In the genomic region with DNA sequence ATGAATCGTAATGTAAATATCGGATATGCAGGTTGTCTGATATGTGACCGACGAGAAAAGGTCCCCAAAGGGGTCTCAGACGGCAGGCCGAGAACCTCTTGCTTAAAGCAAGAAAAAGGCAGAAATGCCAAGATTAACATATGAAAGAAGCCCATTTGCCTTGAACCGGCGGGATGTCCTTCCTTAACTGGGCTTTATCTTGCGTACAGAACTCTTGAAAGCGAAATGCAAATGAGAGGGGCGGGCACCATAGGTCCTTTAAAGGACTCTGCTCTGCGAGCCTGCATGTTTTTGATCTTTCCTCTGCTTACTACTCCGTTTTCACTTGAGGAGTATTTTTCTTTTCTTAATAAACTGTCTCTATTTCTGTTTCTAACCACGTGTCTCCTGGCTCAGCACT, we compare ENCODE assay signal across 9 mouse cellular contexts. TPM values are rescaled to one million over a fixed set of nuclear protein-coding genes. Genes with fewer than 3 reads are reported as not detected.
DNase-seq lines count a peak whose midpoint lies in the region; ATAC-seq and TF ChIP-seq lines count a peak whose summit lies in the region.
"Had no signal": no experiment of that assay in that cellular context is flagged by ENCODE, and none has a peak within 500 bp of the region (broad histone marks: within the 10 kb centered on the region; RNA-seq: fewer than 3 reads in every experiment).

No protein-coding gene starts in this region.

- intact Hi-C loops in left cerebral cortex, postnatal 25 days (cut with DNase I): no loop called here

- DNase-seq in kidney, adult 2 months: no peak
- no peak for DNase-seq in embryonic facial prominence, embryonic 11.5 days (ENCODE audit: low spot score)
- no peak for DNase-seq in midbrain, postnatal 0 days (ENCODE audit: low spot score)
- DNase-seq in natural killer cell, adult 2 months (ENCODE audit: low spot score in 2 of 2): no peak
- DNase-seq in Muller cell, postnatal 12 days (ENCODE audit: inconsistent ontology term): no peak
- DNase-seq in left cerebral cortex, postnatal 25 days (ENCODE audit: low spot score in 2 of 2): no peak

- no peak for TF ChIP-seq POLR2A in kidney, adult 2 months (IDR thresholded peaks at IDR 0.05; ENCODE audit: low read depth, low read length)

- H3K9ac ChIP-seq in kidney, embryonic 14.5 days (ENCODE audit: low read depth, low read length): no peak overlapping the region
- H3K9ac ChIP-seq in embryonic facial prominence, embryonic 11.5 days (replicated peaks; ENCODE audit: low read length): no peak overlapping the region
- H3K9ac ChIP-seq in intestine, embryonic 15.5 days: no peak overlapping the region
- no peak overlapping the region for H3K9ac ChIP-seq in midbrain, postnatal 0 days (replicated peaks; ENCODE audit: low read length, poor library complexity, severe bottlenecking)

- whole genome bisulfite sequencing in kidney, embryonic 14.5 days: 8% methylated on average over 14 of the region's 14 CpGs
- 23% methylated on average over 14 of the region's 14 CpGs for WGBS in kidney, adult 2 months
- 8% methylated on average over 14 of the region's 14 CpGs for WGBS in embryonic facial prominence, embryonic 11.5 days
- 14% methylated on average over 14 of the region's 14 CpGs for WGBS in intestine, embryonic 15.5 days
- 6% methylated on average over 14 of the region's 14 CpGs for WGBS in midbrain, postnatal 0 days

- no peaks in the 10 kb centered on the region for H3K36me3 ChIP-seq in kidney, embryonic 14.5 days (ENCODE audit: control insufficient read depth, insufficient read depth, low read length)
- no peaks in the 10 kb centered on the region for H3K36me3 ChIP-seq in kidney, adult 2 months (ENCODE audit: control insufficient read depth, insufficient read depth, low read length)
- no peaks in the 10 kb centered on the region for H3K36me3 ChIP-seq in embryonic facial prominence, embryonic 11.5 days (replicated peaks; ENCODE audit: control insufficient read depth, insufficient read depth, low read depth, low read length)
- H3K36me3 ChIP-seq in intestine, embryonic 15.5 days: no peaks in the 10 kb centered on the region
- H3K36me3 ChIP-seq in midbrain, postnatal 0 days (ENCODE audit: insufficient read depth, low read length): no peaks in the 10 kb centered on the region

- H3K27ac ChIP-seq in kidney, embryonic 14.5 days (ENCODE audit: low read depth, low read length): no peak overlapping the region
- H3K27ac ChIP-seq in kidney, adult 2 months (ENCODE audit: insufficient read depth, low read depth, low read length): no peak overlapping the region
- H3K27ac ChIP-seq in embryonic facial prominence, embryonic 11.5 days (replicated peaks; ENCODE audit: low read depth, low read length): no peak overlapping the region
- no peak overlapping the region for H3K27ac ChIP-seq in intestine, embryonic 15.5 days
- H3K27ac ChIP-seq in midbrain, postnatal 0 days (ENCODE audit: low read depth, low read length): no peak overlapping the region

- H3K4me2 ChIP-seq in kidney, embryonic 14.5 days (replicated peaks; ENCODE audit: low read depth, low read length): peak overlapping the region; percentile 46
- H3K4me2 ChIP-seq in embryonic facial prominence, embryonic 11.5 days (ENCODE audit: low read depth, low read length): no peak overlapping the region; the same call in 1 of the 2 replicates
- peak overlapping the region; percentile 56 for H3K4me2 ChIP-seq in intestine, embryonic 15.5 days (replicated peaks)
- peak overlapping the region; percentile 38 for H3K4me2 ChIP-seq in midbrain, postnatal 0 days (ENCODE audit: low read depth, low read length, poor library complexity, severe bottlenecking)

- no peak for TF ChIP-seq CTCF in kidney, adult 2 months (conservative IDR thresholded peaks at IDR 0.05; ENCODE audit: insufficient read depth, insufficient read length, low read depth, low read length)
- TF ChIP-seq CTCF in midbrain, postnatal 0 days (IDR thresholded peaks at IDR 0.05): no peak

- ATAC-seq in kidney, embryonic 14.5 days (ENCODE audit: low FRiP score, low TSS enrichment): no peak
- no peak for ATAC-seq in embryonic facial prominence, embryonic 11.5 days (replicated peaks; ENCODE audit: insufficient number of reproducible peaks, low FRiP score, low TSS enrichment, low read depth)
- ATAC-seq in intestine, embryonic 15.5 days: no peak
- ATAC-seq in midbrain, postnatal 0 days (ENCODE audit: low FRiP score): no peak

- H3K4me3 ChIP-seq in kidney, embryonic 14.5 days (ENCODE audit: low read length): peak overlapping the region; percentile 17; the same call in 1 of the 2 replicates
- H3K4me3 ChIP-seq in kidney, adult 2 months (ENCODE audit: insufficient read depth, low read depth, low read length): no peak overlapping the region
- H3K4me3 ChIP-seq in embryonic facial prominence, embryonic 11.5 days (ENCODE audit: low read depth, low read length): peak overlapping the region; percentile 16; the same call in 1 of the 2 replicates
- peak overlapping the region; percentile 26 for H3K4me3 ChIP-seq in intestine, embryonic 15.5 days (replicated peaks)
- 0 out of 2 replicates have a peak overlapping the region, but pooled peaks have one; percentile 0 for H3K4me3 ChIP-seq in midbrain, postnatal 0 days (ENCODE audit: low read depth, low read length)

- 0 out of 2 replicates have a peak, but pooled peaks cover 2% of the 10 kb centered on the region for H3K4me1 ChIP-seq in kidney, embryonic 14.5 days (ENCODE audit: control insufficient read depth, insufficient read depth, low read length)
- peaks cover 6% of the 10 kb centered on the region for H3K4me1 ChIP-seq in kidney, adult 2 months (ENCODE audit: control insufficient read depth, insufficient read depth, low read length)
- no peaks in the 10 kb centered on the region for H3K4me1 ChIP-seq in embryonic facial prominence, embryonic 11.5 days (ENCODE audit: control insufficient read depth, insufficient read depth, low read length)
- no peaks in the 10 kb centered on the region for H3K4me1 ChIP-seq in intestine, embryonic 15.5 days (replicated peaks)
- H3K4me1 ChIP-seq in midbrain, postnatal 0 days (ENCODE audit: insufficient read depth, low read length): no peaks in the 10 kb centered on the region

- H3K9me3 ChIP-seq in kidney, embryonic 14.5 days (ENCODE audit: control insufficient read depth, low read length): no peaks in the 10 kb centered on the region
- no peaks in the 10 kb centered on the region for H3K9me3 ChIP-seq in embryonic facial prominence, embryonic 11.5 days (replicated peaks; ENCODE audit: control insufficient read depth, low read length)
- H3K9me3 ChIP-seq in intestine, embryonic 15.5 days: no peaks in the 10 kb centered on the region
- H3K9me3 ChIP-seq in midbrain, postnatal 0 days (ENCODE audit: low read length): no peaks in the 10 kb centered on the region

- H3K27me3 ChIP-seq in kidney, embryonic 14.5 days (ENCODE audit: control insufficient read depth, insufficient read depth, low read length): no peaks in the 10 kb centered on the region
- H3K27me3 ChIP-seq in kidney, adult 2 months (replicated peaks; ENCODE audit: control insufficient read depth, insufficient read depth, low read length): no peaks in the 10 kb centered on the region
- H3K27me3 ChIP-seq in embryonic facial prominence, embryonic 11.5 days (ENCODE audit: control insufficient read depth, insufficient read depth, low read length): no peaks in the 10 kb centered on the region
- H3K27me3 ChIP-seq in intestine, embryonic 15.5 days (replicated peaks): no peaks in the 10 kb centered on the region
- H3K27me3 ChIP-seq in midbrain, postnatal 0 days (ENCODE audit: insufficient read depth, low read length): no peaks in the 10 kb centered on the region

RNA-seq across cellular contexts. Expression of a gene that starts 3.3 kb away (rescaled TPM):
- polyA plus RNA-seq in kidney, embryonic 14.5 days (2014; fragmentation: Nextera tagmentation; extraction: Ambion mirVana): 0.31 and 0.87 TPM in 2 replicates
- not detected in 2 replicates for polyA plus RNA-seq in kidney, adult 2 months (2012; rRNA removed)
- polyA plus RNA-seq in embryonic facial prominence, embryonic 11.5 days (2014; fragmentation: Nextera tagmentation; extraction: Ambion mirVana): 1.1 and 1.4 TPM in 2 replicates
- polyA plus RNA-seq in intestine, embryonic 15.5 days (2015; fragmentation: Nextera tagmentation; extraction: Ambion mirVana): 0.16 and 0.23 TPM in 2 replicates
- 0.16 TPM in 1 of 2 replicates, not detected in the other for total RNA-seq in midbrain, postnatal 0 days (2014; rRNA removed)
- polyA plus RNA-seq in midbrain, postnatal 0 days (2015; fragmentation: Nextera tagmentation; extraction: Ambion mirVana): not detected in 2 replicates
- total RNA-seq in left cerebral cortex, postnatal 25 days (2021): 1 to 10 TPM; 1.1 to 1.3 TPM

RNA-seq across cellular contexts. Expression of a gene that starts 26.3 kb away (rescaled TPM):
- 0.09 TPM in 2 replicates for polyA plus RNA-seq in kidney, embryonic 14.5 days (2014; fragmentation: Nextera tagmentation; extraction: Ambion mirVana)
- not detected in 2 replicates for polyA plus RNA-seq in kidney, adult 2 months (2012; rRNA removed)
- polyA plus RNA-seq in embryonic facial prominence, embryonic 11.5 days (2014; fragmentation: Nextera tagmentation; extraction: Ambion mirVana): 0.24 and 0.35 TPM in 2 replicates
- 0.08 and 0.11 TPM in 2 replicates for polyA plus RNA-seq in intestine, embryonic 15.5 days (2015; fragmentation: Nextera tagmentation; extraction: Ambion mirVana)
- 0.05 TPM in 1 of 2 replicates, not detected in the other for total RNA-seq in midbrain, postnatal 0 days (2014; rRNA removed)
- 0.04 and 0.07 TPM in 2 replicates for polyA plus RNA-seq in midbrain, postnatal 0 days (2015; fragmentation: Nextera tagmentation; extraction: Ambion mirVana)
- not detected for total RNA-seq in left cerebral cortex, postnatal 25 days (2021)
- total RNA-seq: layer of hippocampus, postnatal 14 days had no signal

RNA-seq across cellular contexts. Expression of a gene that starts 38.9 kb away (rescaled TPM):
- polyA plus RNA-seq in kidney, embryonic 14.5 days (2014; fragmentation: Nextera tagmentation; extraction: Ambion mirVana): 6.1 and 9.9 TPM in 2 replicates
- 44.7 and 57.5 TPM in 2 replicates for polyA plus RNA-seq in kidney, adult 2 months (2012; rRNA removed)
- polyA plus RNA-seq in embryonic facial prominence, embryonic 11.5 days (2014; fragmentation: Nextera tagmentation; extraction: Ambion mirVana): 3.5 and 5.0 TPM in 2 replicates
- polyA plus RNA-seq in intestine, embryonic 15.5 days (2015; fragmentation: Nextera tagmentation; extraction: Ambion mirVana): 4.6 and 4.8 TPM in 2 replicates
- 1,176 and 1,474 TPM in 2 replicates for total RNA-seq in midbrain, postnatal 0 days (2014; rRNA removed)
- polyA plus RNA-seq in midbrain, postnatal 0 days (2015; fragmentation: Nextera tagmentation; extraction: Ambion mirVana): 3.9 and 4.0 TPM in 2 replicates
- 100 to 1,000 TPM; 300 to 349 TPM for total RNA-seq in left cerebral cortex, postnatal 25 days (2021)

RNA-seq across cellular contexts. Expression of a gene that starts 41.7 kb away (rescaled TPM):
- polyA plus RNA-seq in kidney, embryonic 14.5 days (2014; fragmentation: Nextera tagmentation; extraction: Ambion mirVana): 13.8 and 28.7 TPM in 2 replicates
- 4.3 and 8.0 TPM in 2 replicates for polyA plus RNA-seq in kidney, adult 2 months (2012; rRNA removed)
- polyA plus RNA-seq in embryonic facial prominence, embryonic 11.5 days (2014; fragmentation: Nextera tagmentation; extraction: Ambion mirVana): 7.8 and 7.9 TPM in 2 replicates
- 6.7 TPM in 1 of 2 replicates, not detected in the other for polyA plus RNA-seq in intestine, embryonic 15.5 days (2015; fragmentation: Nextera tagmentation; extraction: Ambion mirVana)
- 52.3 and 293 TPM in 2 replicates for total RNA-seq in midbrain, postnatal 0 days (2014; rRNA removed)
- 0.54 and 1.5 TPM in 2 replicates for polyA plus RNA-seq in midbrain, postnatal 0 days (2015; fragmentation: Nextera tagmentation; extraction: Ambion mirVana)
- total RNA-seq in left cerebral cortex, postnatal 25 days (2021): 1 to 10 TPM; 1.6 to 3.9 TPM

RNA-seq across cellular contexts. Expression of a gene that starts 43.2 kb away (rescaled TPM):
- polyA plus RNA-seq in kidney, embryonic 14.5 days (2014; fragmentation: Nextera tagmentation; extraction: Ambion mirVana): 8.2 and 12.5 TPM in 2 replicates
- polyA plus RNA-seq in kidney, adult 2 months (2012; rRNA removed): 0.25 and 0.58 TPM in 2 replicates
- 6.1 and 7.8 TPM in 2 replicates for polyA plus RNA-seq in embryonic facial prominence, embryonic 11.5 days (2014; fragmentation: Nextera tagmentation; extraction: Ambion mirVana)
- 6.1 and 6.2 TPM in 2 replicates for polyA plus RNA-seq in intestine, embryonic 15.5 days (2015; fragmentation: Nextera tagmentation; extraction: Ambion mirVana)
- total RNA-seq in midbrain, postnatal 0 days (2014; rRNA removed): 99.4 and 262 TPM in 2 replicates
- polyA plus RNA-seq in midbrain, postnatal 0 days (2015; fragmentation: Nextera tagmentation; extraction: Ambion mirVana): not detected in 2 replicates
- total RNA-seq in left cerebral cortex, postnatal 25 days (2021): 1 to 10 TPM; 3.1 to 4.6 TPM
